Mouse (Mus musculus) liver, adult 2 months (tissue): ENCODE measurements at regions not wholly inside any gene's neighbourhood (a gene's known extent, or its start where the extent isn't known, plus 50 kb on each side); places are given as distances from the start of the nearest gene placed in this dataset.

Experiments used
- DNase-seq: peaks from one replicate; pipeline ENCODE4 v3.0.0-alpha.2; 2011; ENCODE audit warnings: low read depth, low spot score; ENCODE audit errors: extremely low read depth
- H3K27ac ChIP-seq: fragments of 200-500 bp; replicated peaks from 2 replicates; pipeline ENCODE4 v1.5.1; 2012; ENCODE audit warnings: low read depth, mild to moderate bottlenecking, control low read depth, inconsistent platforms, low read length; ENCODE audit not compliant: insufficient read depth
- H3K27me3 ChIP-seq: fragments of 200-500 bp; 2 replicates; pipeline ENCODE4 v1.6.1; 2012; ENCODE audit warnings: mild to moderate bottlenecking, moderate library complexity, low read length, inconsistent platforms; ENCODE audit not compliant: control insufficient read depth, insufficient read depth
- H3K36me3 ChIP-seq: fragments of 200-500 bp; 2 replicates; pipeline ENCODE4 v1.6.1; 2012; ENCODE audit warnings: low read length, inconsistent platforms; ENCODE audit not compliant: control insufficient read depth, insufficient read depth
- H3K4me1 ChIP-seq: fragments of 200-500 bp; 2 replicates; pipeline ENCODE4 v1.6.1; 2011; ENCODE audit warnings: low read length; ENCODE audit not compliant: control insufficient read depth, insufficient read depth
- H3K4me3 ChIP-seq: fragments of 200-500 bp; 2 replicates; pipeline ENCODE4 v1.5.1; 2011; ENCODE audit warnings: low read depth, mild to moderate bottlenecking, control low read depth, low read length, moderate library complexity; ENCODE audit not compliant: insufficient read depth
- H3K79me2 ChIP-seq: fragments of 200-500 bp; 2 replicates; pipeline ENCODE4 v1.6.1; 2012; ENCODE audit warnings: inconsistent platforms, mild to moderate bottlenecking, low read length, moderate library complexity; ENCODE audit not compliant: control insufficient read depth, insufficient read depth
- H3K9ac ChIP-seq: fragments of 200-500 bp; 2 replicates; pipeline ENCODE4 v1.6.1; 2012; ENCODE audit warnings: low read depth, mild to moderate bottlenecking, control low read depth, inconsistent platforms, low read length
- CTCF ChIP-seq: fragments of 200-500 bp; IDR thresholded peaks from 2 replicates; pipeline ENCODE4 v1.5.1; 2011; ENCODE audit warnings: low read depth, low read length, control low read depth
- POLR2A ChIP-seq: fragments of 200-500 bp; IDR thresholded peaks from 2 replicates; pipeline ENCODE4 v1.6.1; 2011; ENCODE audit warnings: low read length, control low read depth; ENCODE audit not compliant: insufficient read depth; ENCODE audit errors: extremely low read depth
- WGBS: fragments of 180-500 bp; shearing (Covaris S2); methylation state at CpG from one replicate; pipeline ENCODE4 v1.1.7; 2018; 5-methylcytosine and 5-hydroxymethylcytosine counted together

- H3K4me3 ChIP-seq: no peak overlapping the region
- TF ChIP-seq POLR2A: no peak
- no peak for TF ChIP-seq CTCF
- 13% methylated on average over 9 of the region's 9 CpGs for WGBS
- no peaks in the 10 kb centered on the region for H3K27me3 ChIP-seq
- H3K27ac ChIP-seq: no peak overlapping the region
- H3K79me2 ChIP-seq: no peaks in the 10 kb centered on the region
- peaks cover 15% of the 10 kb centered on the region for H3K4me1 ChIP-seq
- peak; percentile 76 for DNase-seq
- no peak overlapping the region for H3K9ac ChIP-seq
- H3K36me3 ChIP-seq: no peaks in the 10 kb centered on the region
Measured at GRCm38 (mm10) chr14:25396990-25397531, 61.9 kb upstream of the Zmiz1 start.

DNA sequence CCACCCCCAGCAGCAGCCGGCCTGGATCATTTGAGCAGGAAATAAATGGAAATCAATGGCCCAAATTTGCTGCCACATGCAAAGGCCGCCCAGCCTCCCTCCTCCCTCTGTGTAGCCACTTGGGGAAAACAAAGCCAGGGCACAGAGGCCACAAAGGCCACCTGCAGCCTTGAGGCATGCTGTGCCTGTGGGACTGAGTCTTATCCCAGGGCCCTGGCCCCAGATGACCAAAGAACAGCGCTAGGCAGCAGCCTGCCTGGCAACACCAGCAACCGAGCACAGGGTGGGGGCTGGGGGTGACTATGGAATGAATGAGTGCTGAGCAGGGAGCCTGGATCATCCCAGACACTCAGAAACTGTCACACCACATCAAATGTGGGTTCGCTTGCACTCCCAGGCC lies 61.2 kb upstream of the Zmiz1 start:
- H3K4me1 ChIP-seq: peaks cover 15% of the 10 kb centered on the region
- H3K27ac ChIP-seq: peak overlapping the region; percentile 24
- no peak overlapping the region for H3K4me3 ChIP-seq
- peak; percentile 61 for DNase-seq
- WGBS: 33% methylated on average over 5 of the region's 5 CpGs
- no peaks in the 10 kb centered on the region for H3K27me3 ChIP-seq
- H3K36me3 ChIP-seq: no peaks in the 10 kb centered on the region
- H3K9ac ChIP-seq: no peak overlapping the region; the same call in 1 of the 2 replicates
- no peaks in the 10 kb centered on the region for H3K79me2 ChIP-seq
- TF ChIP-seq CTCF (no peak), POLR2A (no peak)

DNA sequence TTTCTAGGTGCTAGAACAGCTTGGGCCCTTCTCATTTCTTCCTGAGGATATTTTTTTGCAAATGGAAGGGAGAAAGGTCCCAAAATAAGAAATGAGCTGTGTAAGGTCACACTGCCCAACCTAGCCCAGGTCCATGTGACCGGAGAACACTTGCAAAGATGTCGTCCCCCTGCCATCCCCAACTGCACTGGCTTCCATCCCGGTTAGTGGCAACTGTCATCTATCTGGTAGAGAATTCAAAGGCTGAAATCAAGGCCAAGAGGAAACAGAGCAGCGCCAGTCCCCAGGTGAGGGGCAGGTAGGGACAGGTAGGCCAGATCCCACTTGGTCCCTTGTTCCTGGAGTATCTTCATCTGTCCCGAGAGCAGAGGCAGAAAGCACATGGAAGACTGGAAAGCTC lies 60.2 kb upstream of the Zmiz1 start:
- no peak overlapping the region for H3K9ac ChIP-seq
- peaks cover 15% of the 10 kb centered on the region for H3K4me1 ChIP-seq
- H3K4me3 ChIP-seq: no peak overlapping the region
- no peak overlapping the region for H3K27ac ChIP-seq
- DNase-seq: no peak
- no peak for TF ChIP-seq POLR2A
- TF ChIP-seq CTCF: no peak
- H3K79me2 ChIP-seq: no peaks in the 10 kb centered on the region
- 95% methylated on average over 5 of the region's 5 CpGs for WGBS
- H3K36me3 ChIP-seq: no peaks in the 10 kb centered on the region
- no peaks in the 10 kb centered on the region for H3K27me3 ChIP-seq

- TF ChIP-seq CTCF (no peak), POLR2A (no peak)
- DNase-seq: no peak
- no peaks in the 10 kb centered on the region for H3K79me2 ChIP-seq
- no peaks in the 10 kb centered on the region for H3K27me3 ChIP-seq
- H3K4me1 ChIP-seq: peaks cover 15% of the 10 kb centered on the region
- H3K9ac ChIP-seq: no peak overlapping the region
- H3K36me3 ChIP-seq: no peaks in the 10 kb centered on the region
- WGBS: 95% methylated on average over 3 of the region's 3 CpGs
- H3K4me3 ChIP-seq: no peak overlapping the region
- H3K27ac ChIP-seq: no peak overlapping the region
Measured at GRCm38 (mm10) chr14:25399286-25399685, 59.7 kb upstream of the Zmiz1 start.

DNA sequence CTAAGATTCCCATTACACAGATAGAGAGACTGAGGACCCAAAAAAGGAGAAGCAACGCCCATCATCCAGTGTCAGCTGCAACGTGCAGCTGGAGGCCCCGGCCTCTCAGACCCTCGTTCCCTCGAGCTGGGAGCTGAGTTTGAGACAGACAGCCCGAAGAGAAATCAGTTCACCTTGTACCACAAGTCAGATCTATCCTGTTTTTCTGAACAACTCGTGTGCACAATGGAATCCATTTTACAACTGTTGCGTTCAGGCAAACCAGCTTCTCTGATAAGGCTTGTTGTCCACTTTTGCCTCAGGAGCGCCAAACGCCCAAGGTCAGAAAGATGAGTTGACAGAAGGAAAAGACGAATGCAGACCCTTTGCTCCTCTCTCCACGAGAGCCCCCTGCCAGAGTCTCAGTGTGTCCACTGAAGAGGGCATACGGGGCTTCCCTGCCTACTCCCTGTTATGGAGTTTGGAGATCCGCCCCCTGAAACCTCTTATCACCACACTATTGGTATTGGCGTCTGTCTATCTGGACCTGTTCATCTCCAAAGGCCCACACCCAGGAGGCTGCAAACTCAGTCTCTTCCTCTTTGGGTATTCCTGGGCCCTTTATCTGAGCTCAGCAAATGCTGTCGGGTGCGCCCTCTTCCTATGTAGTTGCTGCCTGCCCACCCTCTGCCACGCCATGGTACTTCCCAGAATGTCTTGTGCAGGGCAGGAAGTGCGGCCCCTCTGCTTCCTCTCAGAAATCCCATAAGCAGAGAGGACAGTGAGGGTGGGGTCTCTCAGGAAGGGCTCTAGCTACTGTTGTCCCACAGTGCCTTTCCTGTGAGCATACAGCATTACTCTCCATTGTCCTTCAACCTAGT lies 57.7 kb upstream of the Zmiz1 start:
- H3K36me3 ChIP-seq: no peaks in the 10 kb centered on the region
- peak overlapping the region; percentile 45 for H3K27ac ChIP-seq
- peak; percentile 33 for DNase-seq
- H3K4me3 ChIP-seq: no peak overlapping the region
- no peak overlapping the region; the same call in 1 of the 2 replicates for H3K9ac ChIP-seq
- H3K79me2 ChIP-seq: no peaks in the 10 kb centered on the region
- WGBS: 83% methylated on average over 19 of the region's 19 CpGs
- peaks cover 10% of the 10 kb centered on the region for H3K4me1 ChIP-seq
- no peaks in the 10 kb centered on the region for H3K27me3 ChIP-seq
- TF ChIP-seq CTCF: no peak
- no peak for TF ChIP-seq POLR2A

GRCm38 (mm10) chr14:25402409-25402808 lies 56.6 kb upstream of the Zmiz1 start:
- H3K27me3 ChIP-seq: no peaks in the 10 kb centered on the region
- H3K27ac ChIP-seq: peak overlapping the region; percentile 40; the same call in 1 of the 2 replicates
- no peaks in the 10 kb centered on the region for H3K36me3 ChIP-seq
- peaks cover 6% of the 10 kb centered on the region for H3K4me1 ChIP-seq
- no peak overlapping the region for H3K4me3 ChIP-seq
- H3K9ac ChIP-seq: no peak overlapping the region
- no peaks in the 10 kb centered on the region for H3K79me2 ChIP-seq
- no peak for TF ChIP-seq POLR2A
- no peak for TF ChIP-seq CTCF
- WGBS: 81% methylated on average over 1 of the region's 1 CpGs
- DNase-seq: no peak
